Mouse (Mus musculus): ENCODE results near the gene Rsph9. TPM values are rescaled to one million over a fixed set of nuclear protein-coding genes. Genes with fewer than 3 reads are reported as not detected.

Rsph9 gene
- total RNA-seq, 2 experiments from 2014 or later, result 27.4 to 28.5 TPM

DNA sequence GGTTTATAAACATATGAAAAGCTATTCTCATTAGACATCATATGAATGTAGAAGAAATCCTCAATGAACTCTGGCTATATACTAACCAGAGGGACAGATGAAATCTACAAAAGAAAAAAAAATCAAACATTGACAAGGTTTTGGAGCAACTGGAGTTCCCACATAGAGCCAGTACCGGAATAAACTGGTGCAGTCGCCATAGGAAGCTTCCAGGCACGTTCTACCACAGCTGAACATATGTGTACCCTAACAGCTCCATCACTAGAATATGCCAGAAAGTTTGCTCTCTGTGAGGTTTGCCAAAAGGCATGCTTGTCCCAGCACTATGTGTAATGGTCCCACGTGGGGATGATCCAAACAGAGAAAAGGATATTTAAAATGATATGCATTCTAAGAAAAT lies 35.7 kb downstream of the Rsph9 start:
- no peak for DNase-seq (ENCODE audit: low spot score in 2 of 2)

GRCm38 (mm10) chr17:46104487-46104886 lies 39.5 kb downstream of the Rsph9 start:
- peak in 1 of 2 experiments; percentile 26 for DNase-seq (ENCODE audit: low spot score in 2 of 2)

DNA sequence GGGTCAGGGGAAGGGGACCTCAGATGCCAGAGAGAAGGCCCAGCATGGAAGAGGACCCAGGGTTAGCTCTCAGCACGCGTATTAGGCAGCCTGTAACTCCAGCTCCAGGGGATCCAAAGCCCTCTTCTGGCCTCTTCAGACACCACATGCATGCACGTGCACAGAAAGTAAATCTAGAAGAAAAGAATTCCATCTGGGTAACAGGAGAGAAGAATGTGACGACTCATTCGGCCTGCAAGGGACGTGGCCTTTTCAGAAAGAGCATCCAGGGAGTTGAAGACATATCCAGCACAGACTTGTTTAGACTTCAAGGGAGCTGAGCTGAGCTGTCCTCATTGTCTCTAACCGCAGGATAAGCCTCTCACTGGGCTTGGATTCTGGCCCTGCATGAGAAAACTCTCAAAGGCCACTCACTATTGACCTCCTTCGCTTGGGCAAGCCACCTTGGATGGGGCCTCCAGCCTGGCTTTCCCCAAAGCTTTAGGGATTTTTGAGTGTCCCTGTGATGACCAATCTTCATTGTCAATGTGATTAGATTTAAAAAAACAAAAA lies 41.3 kb downstream of the Rsph9 start:
- no peak for DNase-seq (ENCODE audit: low spot score in 2 of 2)

GRCm38 (mm10) chr17:46101906-46102305 lies 42.1 kb downstream of the Rsph9 start:
- DNase-seq (ENCODE audit: low spot score in 2 of 2), result no peak

DNA sequence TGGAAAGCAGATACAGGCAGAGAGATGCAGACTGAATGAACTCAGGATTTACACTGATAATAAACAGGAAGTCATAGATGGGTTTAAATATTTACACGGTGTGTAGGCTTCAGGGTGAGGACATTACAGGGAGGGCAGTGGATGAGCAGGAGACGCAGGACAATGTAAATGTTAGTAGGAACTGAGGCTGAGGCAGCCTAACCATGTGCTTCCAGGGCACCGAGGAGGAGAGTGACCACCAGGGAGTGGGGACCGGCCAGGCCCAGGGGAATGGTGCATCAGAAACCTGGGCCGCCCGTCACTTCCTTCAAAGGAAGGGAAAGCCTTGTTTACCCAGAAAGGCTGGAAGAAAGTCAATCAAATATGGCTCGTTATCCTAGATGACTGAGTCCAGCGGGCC lies 45.5 kb downstream of the Rsph9 start:
- no peak for DNase-seq (ENCODE audit: low spot score in 2 of 2)

- no peak for DNase-seq (ENCODE audit: low spot score in 2 of 2)
Observed at GRCm38 (mm10) chr17:46091899-46092298, 52.1 kb downstream of the Rsph9 start.

DNA sequence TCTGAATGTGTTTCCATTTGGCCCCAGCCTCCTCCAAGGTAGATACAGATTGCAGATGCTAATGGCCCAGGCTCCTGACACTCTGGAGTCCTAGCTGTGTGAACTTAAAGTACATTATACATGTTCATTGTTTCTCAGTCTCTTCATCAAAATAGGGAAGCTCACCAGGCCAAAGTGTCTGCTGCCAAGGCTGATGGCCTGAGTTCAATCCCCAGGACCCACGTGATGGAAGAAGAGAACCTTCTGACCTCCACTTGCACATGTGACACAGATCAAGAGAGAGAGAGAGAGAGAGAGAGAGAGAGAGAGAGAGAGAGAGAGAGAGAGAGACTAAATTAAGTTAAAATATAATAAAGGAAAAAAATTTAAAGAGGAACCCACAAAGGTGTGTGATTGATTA lies 52.7 kb downstream of the Rsph9 start:
- no peak for DNase-seq (ENCODE audit: low spot score in 2 of 2)

GRCm38 (mm10) chr17:46086341-46086870 lies 57.6 kb downstream of the Rsph9 start:
- no peak for DNase-seq (ENCODE audit: low spot score in 2 of 2)

DNA sequence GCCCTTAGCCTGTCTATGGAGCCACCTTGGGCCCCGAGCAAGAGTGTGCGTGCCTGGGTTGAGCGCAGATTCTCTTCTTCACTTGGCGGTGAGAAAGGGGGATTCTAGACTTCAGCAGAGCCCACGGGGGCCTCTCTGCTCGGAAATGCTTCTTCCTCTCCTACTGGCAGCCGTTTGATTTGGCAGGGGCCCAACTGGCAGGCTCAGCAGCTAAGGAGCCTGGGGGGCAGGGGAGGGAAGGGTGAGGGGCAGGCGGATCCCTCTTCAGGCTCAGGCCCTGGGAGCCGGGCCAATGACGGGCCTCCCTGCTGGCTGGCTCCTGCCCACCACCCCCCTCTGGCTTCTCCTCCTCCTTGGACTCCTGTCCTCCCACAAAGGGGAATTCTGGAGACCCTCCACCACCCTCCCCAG lies 59.9 kb downstream of the Rsph9 start:
- peak; percentile 75 to 83 for DNase-seq (ENCODE audit: low spot score in 2 of 2)

DNA sequence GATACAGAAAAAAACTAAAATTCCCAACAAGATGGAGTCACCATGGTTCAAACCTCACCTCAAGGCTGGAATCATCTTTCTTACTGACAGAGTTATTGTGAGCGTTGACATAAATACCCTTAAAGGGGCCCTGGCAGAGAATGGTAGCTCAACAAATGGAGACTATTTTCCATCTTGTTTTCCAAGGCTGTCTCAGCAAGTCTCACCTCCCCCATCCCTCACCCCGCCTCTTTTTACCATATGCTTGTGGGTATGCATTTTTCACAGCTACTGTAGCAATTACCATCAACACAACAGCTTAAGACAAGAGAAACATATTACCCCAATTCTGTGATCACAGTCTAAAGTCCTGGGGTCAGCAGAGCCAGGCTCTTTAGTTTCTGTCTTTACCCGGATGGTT lies 60.6 kb downstream of the Rsph9 start:
- DNase-seq (ENCODE audit: low spot score in 2 of 2), result no peak

- no peak for DNase-seq (ENCODE audit: low spot score in 2 of 2)
Observed at GRCm38 (mm10) chr17:46081657-46082056, 62.4 kb downstream of the Rsph9 start.

- DNase-seq (ENCODE audit: low spot score in 2 of 2), result no peak
Observed at GRCm38 (mm10) chr17:46081042-46081441, 63.0 kb downstream of the Rsph9 start.

DNA sequence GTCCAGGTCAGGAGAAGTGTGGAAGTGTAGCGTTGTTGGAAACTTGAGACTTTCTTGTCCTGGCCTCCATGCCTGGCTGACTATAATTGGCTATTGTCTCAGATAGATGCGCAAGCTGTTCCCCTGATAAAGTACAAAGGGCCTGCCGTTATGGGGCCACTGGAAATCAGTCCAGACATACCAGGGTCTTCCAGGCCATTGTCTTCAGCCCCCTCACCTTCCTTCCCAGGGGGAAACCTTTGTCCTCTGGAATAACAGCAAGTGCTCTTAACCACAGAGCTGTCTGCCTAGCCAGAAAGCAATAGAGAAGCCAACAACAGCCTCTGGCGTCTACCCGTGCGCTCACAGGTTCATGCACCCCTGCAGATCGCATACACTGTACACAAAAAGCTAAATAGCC lies 63.6 kb downstream of the Rsph9 start:
- DNase-seq (ENCODE audit: low spot score in 2 of 2), result no peak

DNA sequence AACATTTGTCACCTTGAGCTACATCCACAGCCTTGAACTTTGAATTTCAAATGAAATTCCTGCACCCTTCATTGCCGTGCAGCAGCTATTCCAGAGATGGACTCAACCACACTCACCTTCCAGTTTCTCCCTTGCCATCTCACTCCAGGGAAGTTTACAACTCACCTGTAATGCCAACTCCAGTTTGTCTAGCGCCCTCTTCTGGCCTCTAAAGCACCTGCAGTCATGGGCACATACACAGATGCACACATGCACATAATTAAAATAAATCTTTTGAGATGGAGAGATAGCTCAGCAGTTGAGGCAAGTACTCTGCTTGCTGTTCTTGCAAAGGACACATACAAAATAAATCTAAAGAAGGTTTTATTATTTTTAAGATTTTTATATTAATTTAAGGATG lies 65.0 kb downstream of the Rsph9 start:
- DNase-seq (ENCODE audit: low spot score in 2 of 2), result no peak

- DNase-seq (ENCODE audit: low spot score in 2 of 2), result no peak
Observed at GRCm38 (mm10) chr17:46077921-46078534, 66.0 kb downstream of the Rsph9 start.

- DNase-seq (ENCODE audit: low spot score in 2 of 2), result no peak
Observed at GRCm38 (mm10) chr17:46076260-46076551, 67.8 kb downstream of the Rsph9 start.

DNA sequence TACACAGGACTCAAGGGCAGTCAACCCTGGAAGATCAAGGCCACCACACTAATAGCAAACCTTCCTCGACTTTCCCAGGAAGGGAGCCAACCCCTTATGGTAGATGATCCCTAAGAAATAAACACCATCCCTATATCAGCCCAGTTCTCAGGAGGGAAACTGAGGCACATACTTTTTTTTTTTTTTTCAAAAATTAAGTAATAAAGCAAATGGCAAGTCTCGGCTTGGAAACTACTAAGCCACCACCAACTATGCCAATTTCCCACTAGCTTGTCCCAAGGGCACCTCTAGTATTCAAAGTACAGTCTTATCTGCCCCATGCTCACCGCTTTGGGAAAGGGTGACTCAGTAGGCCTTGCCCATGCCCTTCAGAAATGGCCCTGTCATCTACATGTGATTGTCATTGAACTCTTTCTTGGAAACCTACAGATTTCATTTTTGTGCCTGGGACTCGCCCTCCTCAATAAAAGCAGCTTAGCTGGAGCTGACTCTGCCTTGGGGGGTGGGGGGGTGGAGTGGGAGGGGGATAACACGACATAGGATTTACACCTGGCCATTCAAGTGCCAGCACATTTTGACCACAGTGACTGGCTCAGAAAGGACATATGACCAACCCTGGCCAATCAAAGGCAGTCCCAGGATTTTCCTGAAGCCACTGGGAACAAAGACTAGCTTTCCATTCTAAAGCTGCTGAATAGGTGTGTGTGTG lies 68.3 kb downstream of the Rsph9 start:
- DNase-seq (ENCODE audit: low spot score in 2 of 2), result no peak

DNA sequence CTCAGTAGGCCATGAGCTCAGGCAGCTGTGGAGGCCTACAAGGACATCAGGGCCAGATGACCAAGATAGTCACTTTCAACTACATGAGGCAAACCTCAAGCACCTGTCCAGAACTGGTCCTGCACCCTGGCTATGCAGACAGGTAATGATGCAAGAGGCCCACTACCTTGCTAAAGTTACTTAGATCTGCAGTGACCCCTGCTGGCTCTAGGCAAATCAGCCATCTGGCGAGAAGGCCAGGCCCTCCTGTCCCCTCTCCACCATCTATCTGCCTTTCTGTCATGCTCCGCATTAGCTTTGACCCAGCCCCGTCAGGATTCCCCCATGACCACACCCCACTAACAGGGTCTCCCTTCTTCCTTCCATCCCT lies 68.9 kb downstream of the Rsph9 start:
- DNase-seq (ENCODE audit: low spot score in 2 of 2), result no peak

DNA sequence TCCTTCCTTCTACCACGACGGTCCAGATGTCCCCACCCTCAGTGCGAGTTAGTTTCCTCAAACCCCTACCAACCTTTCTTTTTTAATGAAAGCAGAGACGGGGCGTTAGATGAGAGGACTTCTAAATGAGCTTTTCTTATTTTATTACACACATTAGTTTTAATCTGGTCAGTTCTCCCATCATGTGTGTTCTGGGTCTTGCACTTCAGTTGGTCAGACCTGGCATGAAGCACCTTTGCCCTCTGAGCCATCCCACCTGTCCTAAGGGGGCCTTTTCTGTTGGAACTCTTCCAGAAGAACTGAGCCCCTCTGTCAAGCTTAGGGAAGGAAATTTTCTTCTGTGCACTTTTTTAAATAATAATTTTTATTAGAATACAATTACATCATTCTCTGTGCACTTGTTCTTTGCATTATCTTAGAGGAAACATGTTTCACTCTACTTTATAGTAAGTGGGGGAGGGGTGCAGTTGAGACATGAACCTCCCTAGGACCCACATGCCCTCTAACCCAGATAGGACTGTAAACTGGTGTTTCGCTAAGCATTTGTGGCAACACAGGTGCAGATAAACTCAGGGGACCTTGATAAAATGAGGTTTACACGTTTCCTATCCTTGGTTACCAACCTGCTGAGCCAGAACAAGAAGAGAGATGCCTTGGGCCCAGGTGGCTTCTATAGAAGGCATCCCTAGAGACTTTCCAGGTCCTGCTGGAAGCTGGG lies 69.5 kb downstream of the Rsph9 start:
- DNase-seq (ENCODE audit: low spot score in 2 of 2), result no peak

GRCm38 (mm10) chr17:46073730-46074301 lies 70.2 kb downstream of the Rsph9 start:
- DNase-seq (ENCODE audit: low spot score in 2 of 2), result no peak

All from layer of hippocampus, postnatal 14 days (tissue).